In genomic region chr11:36832855-36833254, GRCm38 (mm10) we compare ENCODE assay signal across 28 mouse cellular contexts.
DNase-seq lines count a peak whose midpoint lies in the region; ATAC-seq lines count a peak whose summit lies in the region.
"Had no signal": no experiment of that assay in that cellular context is flagged by ENCODE, and none has a peak within 500 bp of the region (broad histone marks: within the 10 kb centered on the region; RNA-seq: fewer than 3 reads in every experiment).

No protein-coding gene starts in this region.

- H3K27ac ChIP-seq in kidney, embryonic 15.5 days: no peak overlapping the region
- no peak overlapping the region for H3K27ac ChIP-seq in intestine, embryonic 16.5 days (ENCODE audit: low read length)
- H3K27ac ChIP-seq: embryonic facial prominence, embryonic 10.5 days; embryonic facial prominence, embryonic 13.5 days; forebrain, embryonic 12.5 days; forebrain, embryonic 15.5 days; heart, embryonic 15.5 days; hindbrain, embryonic 10.5 days; hindbrain, embryonic 13.5 days had no signal

- 15% methylated on average over 4 of the region's 4 CpGs for WGBS in kidney, embryonic 15.5 days
- WGBS in intestine, embryonic 16.5 days: 50% methylated on average over 4 of the region's 4 CpGs

- H3K4me1 ChIP-seq in kidney, embryonic 15.5 days: peaks cover 13% of the 10 kb centered on the region; the same call in 1 of the 2 replicates
- H3K4me1 ChIP-seq in intestine, embryonic 16.5 days (ENCODE audit: control insufficient read depth, insufficient read depth, low read length): 0 out of 2 replicates have a peak, but pooled peaks cover 3% of the 10 kb centered on the region
- H3K4me1 ChIP-seq: embryonic facial prominence, embryonic 10.5 days; embryonic facial prominence, embryonic 13.5 days; forebrain, embryonic 12.5 days; forebrain, embryonic 15.5 days; heart, embryonic 12.5 days; heart, embryonic 15.5 days; hindbrain, embryonic 10.5 days had no signal

- H3K4me2 ChIP-seq in kidney, embryonic 15.5 days: no peak overlapping the region
- no peak overlapping the region for H3K4me2 ChIP-seq in intestine, embryonic 16.5 days (ENCODE audit: low read depth, low read length)
- H3K4me2 ChIP-seq: embryonic facial prominence, embryonic 13.5 days; forebrain, embryonic 12.5 days; forebrain, embryonic 15.5 days; heart, embryonic 12.5 days; heart, embryonic 15.5 days; hindbrain, embryonic 13.5 days had no signal

- DNase-seq in kidney, adult 18-20 months: peak; percentile 6
- DNase-seq in kidney, postnatal 36 days: no peak
- DNase-seq in kidney, adult 8-10 months: no peak
- peak; percentile 2 for DNase-seq in kidney, postnatal 14 days
- DNase-seq: adrenal gland, adult 8-10 months; adrenal gland, postnatal 25 days; cerebellum, adult 11-12 months; cerebellum, adult 8-10 months; cerebellum, postnatal 10 days; cerebellum, postnatal 36 days; embryo, embryonic 11 days; gastrocnemius, postnatal 25 days; heart, adult 18-20 months; heart, postnatal 10 days; heart, postnatal 36 days had no signal

- ATAC-seq in kidney, embryonic 15.5 days (replicated peaks; ENCODE audit: low FRiP score): peak; percentile 84
- ATAC-seq in intestine, embryonic 16.5 days: peak; percentile 93
- ATAC-seq in inflammation-experienced regulatory T-cells, adult 6 months: no peak
- ATAC-seq: CD4-positive, CD25-positive, alpha-beta regulatory T cell, adult 4 months; forebrain, embryonic 15.5 days had no signal

- H3K36me3 ChIP-seq in kidney, embryonic 15.5 days: no peaks in the 10 kb centered on the region
- H3K36me3 ChIP-seq in intestine, embryonic 16.5 days (ENCODE audit: control insufficient read depth, insufficient read depth, low read length): no peaks in the 10 kb centered on the region
- H3K36me3 ChIP-seq: embryonic facial prominence, embryonic 10.5 days; embryonic facial prominence, embryonic 13.5 days; forebrain, embryonic 12.5 days; forebrain, embryonic 15.5 days; heart, embryonic 12.5 days; heart, embryonic 15.5 days; hindbrain, embryonic 10.5 days; hindbrain, embryonic 13.5 days had no signal

- no peaks in the 10 kb centered on the region for H3K27me3 ChIP-seq in kidney, embryonic 15.5 days
- no peaks in the 10 kb centered on the region for H3K27me3 ChIP-seq in intestine, embryonic 16.5 days (replicated peaks; ENCODE audit: control insufficient read depth, insufficient read depth, low read length)
- H3K27me3 ChIP-seq: embryonic facial prominence, embryonic 13.5 days; forebrain, embryonic 15.5 days; heart, embryonic 12.5 days; heart, embryonic 15.5 days; hindbrain, embryonic 13.5 days had no signal

- H3K9ac ChIP-seq in kidney, embryonic 15.5 days: no peak overlapping the region
- H3K9ac ChIP-seq in intestine, embryonic 16.5 days (ENCODE audit: low read depth, low read length): no peak overlapping the region
- H3K9ac ChIP-seq: embryonic facial prominence, embryonic 13.5 days; forebrain, embryonic 12.5 days; forebrain, embryonic 15.5 days; heart, embryonic 12.5 days; heart, embryonic 15.5 days; hindbrain, embryonic 13.5 days had no signal

- no peaks in the 10 kb centered on the region for H3K9me3 ChIP-seq in kidney, embryonic 15.5 days (replicated peaks)
- H3K9me3 ChIP-seq in intestine, embryonic 16.5 days (ENCODE audit: control insufficient read depth, low read length): no peaks in the 10 kb centered on the region
- H3K9me3 ChIP-seq: embryonic facial prominence, embryonic 10.5 days; embryonic facial prominence, embryonic 13.5 days; forebrain, embryonic 12.5 days; forebrain, embryonic 15.5 days; heart, embryonic 12.5 days; heart, embryonic 15.5 days; hindbrain, embryonic 10.5 days; hindbrain, embryonic 13.5 days had no signal

- no peak overlapping the region for H3K4me3 ChIP-seq in kidney, embryonic 15.5 days (replicated peaks)
- no peak overlapping the region for H3K4me3 ChIP-seq in intestine, embryonic 16.5 days (ENCODE audit: low read length)
- H3K4me3 ChIP-seq: embryonic facial prominence, embryonic 10.5 days; embryonic facial prominence, embryonic 13.5 days; erythroblast, embryonic 14.5 days; forebrain, embryonic 12.5 days; forebrain, embryonic 15.5 days; heart, embryonic 12.5 days; heart, embryonic 15.5 days; hindbrain, embryonic 10.5 days; hindbrain, embryonic 13.5 days had no signal

Comparison
In these comparisons a context has a peak if more than half of its experiments do, and no peak if none do; other contexts are left out.
1. DNase-seq: peak in kidney, adult 18-20 months (single experiment) and kidney, postnatal 14 days (single experiment); none in kidney, postnatal 36 days (0 of 2) and kidney, adult 8-10 months (0 of 2).